Comparison of ENCODE assay signal across 8 mouse cellular contexts in the genomic region with DNA sequence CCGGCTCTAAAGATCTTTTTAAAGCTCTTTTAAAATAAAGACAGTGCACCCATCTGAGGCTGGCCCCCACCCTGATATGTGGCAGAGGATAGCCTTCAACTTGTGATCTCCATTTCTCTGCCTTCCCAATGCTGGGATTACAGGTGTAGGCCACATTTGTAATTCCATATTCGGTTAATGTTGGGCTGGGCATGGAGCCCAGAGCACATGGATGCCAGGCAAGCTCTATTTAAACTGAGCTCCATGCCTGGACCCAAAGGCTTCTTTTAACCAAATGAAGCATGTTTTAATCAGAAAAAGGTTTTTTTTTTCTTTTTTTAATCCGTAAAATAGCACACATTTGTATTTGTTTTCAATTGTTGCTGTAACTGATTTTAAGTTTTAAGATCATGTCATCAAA.
"Had no signal": no experiment of that assay in that cellular context is flagged by ENCODE, and none has a peak within 500 bp of the region (broad histone marks: within the 10 kb centered on the region; RNA-seq: fewer than 3 reads in every experiment).

No protein-coding gene starts in this region.

- H3K36me3 ChIP-seq: limb, embryonic 13.5 days; midbrain, embryonic 13.5 days had no signal

- H3K4me1 ChIP-seq: limb, embryonic 13.5 days; midbrain, embryonic 13.5 days had no signal

- H3K27ac ChIP-seq: limb, embryonic 13.5 days; liver, embryonic 14.5 days; midbrain, embryonic 13.5 days; stomach, postnatal 0 days had no signal

- H3K27me3 ChIP-seq: limb, embryonic 13.5 days; midbrain, embryonic 13.5 days had no signal

- H3K4me3 ChIP-seq: limb, embryonic 13.5 days; midbrain, embryonic 13.5 days had no signal

- DNase-seq: kidney, postnatal 25 days; lung, adult 18-20 months; right cerebral cortex, postnatal 25 days; thymus, postnatal 4 days had no signal

- H3K9me3 ChIP-seq: midbrain, embryonic 13.5 days had no signal
